Mouse (Mus musculus) thymus, postnatal 0 days (tissue): ENCODE data around the gene Rad51b. TPM values are rescaled to one million over a fixed set of nuclear protein-coding genes. Genes with fewer than 3 reads are reported as not detected.
A peak's percentile ranks its signal among the peaks of the same experiment; 100 is the strongest.

Source experiments
- DNase-seq: peaks from one replicate; pipeline ENCODE4 v3.0.0-alpha.2; 2015; ENCODE audit warnings: low spot score
- polyA plus RNA-seq: library from polyadenylated mRNA; unstranded; fragments of >200 nt; fragmentation: Nextera tagmentation; extraction: Ambion mirVana; gene quantifications from 2 replicates; pipeline ENCODE4 v1.2.1, GENCODE M21; 2015

Rad51b gene
- polyA plus RNA-seq, 1 experiment from 2014 or later, result 4.8 TPM

GRCm38 (mm10) chr12:79377861-79378260 lies 80.8 kb downstream of the Rad51b start:
- DNase-seq, result no peak

GRCm38 (mm10) chr12:79380190-79380589 lies 83.1 kb downstream of the Rad51b start:
- no peak for DNase-seq

GRCm38 (mm10) chr12:79381489-79381888 lies 84.4 kb downstream of the Rad51b start:
- no peak for DNase-seq

- DNase-seq, result no peak
Observed at GRCm38 (mm10) chr12:79382416-79382815, 85.3 kb downstream of the Rad51b start.

- DNase-seq, result no peak
Observed at GRCm38 (mm10) chr12:79383583-79383982, 86.5 kb downstream of the Rad51b start.

- no peak for DNase-seq
Observed at GRCm38 (mm10) chr12:79384787-79385186, 87.7 kb downstream of the Rad51b start.

GRCm38 (mm10) chr12:79385199-79385598 lies 88.1 kb downstream of the Rad51b start:
- no peak for DNase-seq

- DNase-seq, result no peak
Observed at GRCm38 (mm10) chr12:79387886-79388285, 90.8 kb downstream of the Rad51b start.

- no peak for DNase-seq
Observed at GRCm38 (mm10) chr12:79389251-79389650, 92.2 kb downstream of the Rad51b start.

GRCm38 (mm10) chr12:79389971-79390370 lies 92.9 kb downstream of the Rad51b start:
- no peak for DNase-seq

GRCm38 (mm10) chr12:79393636-79394035 lies 96.6 kb downstream of the Rad51b start:
- no peak for DNase-seq

GRCm38 (mm10) chr12:79403992-79404391 lies 106.9 kb downstream of the Rad51b start:
- DNase-seq, result no peak

GRCm38 (mm10) chr12:79404494-79404893 lies 107.4 kb downstream of the Rad51b start:
- no peak for DNase-seq

- DNase-seq, result no peak
Observed at GRCm38 (mm10) chr12:79408677-79409076, 111.6 kb downstream of the Rad51b start.

GRCm38 (mm10) chr12:79409126-79409860 lies 112.2 kb downstream of the Rad51b start:
- no peak for DNase-seq

GRCm38 (mm10) chr12:79412894-79413507 lies 115.9 kb downstream of the Rad51b start:
- no peak for DNase-seq

GRCm38 (mm10) chr12:79417360-79417759 lies 120.3 kb downstream of the Rad51b start:
- DNase-seq, result no peak

- DNase-seq, result no peak
Observed at GRCm38 (mm10) chr12:79420605-79421004, 123.5 kb downstream of the Rad51b start.

GRCm38 (mm10) chr12:79429507-79430291 lies 132.6 kb downstream of the Rad51b start:
- DNase-seq, result peak; percentile 13

- DNase-seq, result no peak
Observed at GRCm38 (mm10) chr12:79431138-79431537, 134.1 kb downstream of the Rad51b start.

GRCm38 (mm10) chr12:79433724-79434442 lies 136.8 kb downstream of the Rad51b start:
- no peak for DNase-seq
